Mouse (Mus musculus) CH12.LX (cell line): ENCODE measurements at regions not wholly inside any gene's neighbourhood (a gene's known extent, or its start where the extent isn't known, plus 50 kb on each side); places are given as distances from the start of the nearest gene placed in this dataset.

Experiments used
- DNase-seq: peaks from one replicate; pipeline ENCODE4 v3.0.0-alpha.2; 2013; ENCODE audit errors: extremely low read depth
- H3K27ac ChIP-seq: 2 replicates; pipeline ENCODE4 v1.5.1; 2012; ENCODE audit warnings: low read depth, mild to moderate bottlenecking, control low read depth, moderate library complexity; ENCODE audit not compliant: insufficient read depth
- H3K27me3 ChIP-seq: replicated peaks from 2 replicates; pipeline ENCODE3; 2012; ENCODE audit warnings: inconsistent platforms
- H3K36me3 ChIP-seq, 2 experiments: replicated peaks in 1 of 2; 2 replicates each; pipeline versions ENCODE3 to v1.6.1; 2012; ENCODE audit warnings: inconsistent platforms in 1 of 2, low read length in 1 of 2, mild to moderate bottlenecking in 1 of 2, mixed read lengths in 1 of 2, moderate library complexity in 1 of 2; ENCODE audit not compliant: control insufficient read depth in 1 of 2, insufficient read depth in 1 of 2
- H3K4me1 ChIP-seq, 2 experiments: 2 replicates each; pipeline ENCODE4 v1.6.1; 2012; ENCODE audit warnings: inconsistent platforms in 1 of 2, moderate library complexity in 1 of 2; ENCODE audit not compliant: insufficient read depth in 2 of 2, control insufficient read depth in 1 of 2
- H3K4me2 ChIP-seq: 2 replicates; pipeline ENCODE4 v1.6.1; 2012; ENCODE audit warnings: low read depth, mild to moderate bottlenecking, control low read depth; ENCODE audit not compliant: poor library complexity, insufficient read depth, severe bottlenecking
- H3K4me3 ChIP-seq, 3 experiments: fragments of 150-350 bp in 1 of 3; sonication (generic) in 1 of 3; replicated peaks in 1 of 3; 2 replicates each; pipeline versions ENCODE3 to v1.5.1; 2011 to 2012; ENCODE audit warnings: low read depth in 2 of 3, low read length in 2 of 3, mild to moderate bottlenecking in 2 of 3, moderate library complexity in 2 of 3, control low read depth in 1 of 3, improper control_type of control experiment in 1 of 3, inconsistent platforms in 1 of 3, mixed read lengths in 1 of 3; ENCODE audit not compliant: poor library complexity in 1 of 3
- H3K79me2 ChIP-seq: replicated peaks from 2 replicates; pipeline ENCODE4 v1.6.1; 2012; ENCODE audit warnings: mild to moderate bottlenecking, moderate library complexity; ENCODE audit not compliant: control insufficient read depth, poor library complexity, insufficient read depth, severe bottlenecking; ENCODE audit errors: extremely low read depth
- H3K9ac ChIP-seq: 2 replicates; pipeline ENCODE4 v1.6.1; 2012; ENCODE audit warnings: low read depth, mild to moderate bottlenecking, control low read depth, moderate library complexity; ENCODE audit not compliant: insufficient read depth
- H3K9me3 ChIP-seq: replicated peaks from 2 replicates; pipeline ENCODE3; 2012; ENCODE audit warnings: low read length, inconsistent platforms, mixed read lengths
- CHD1 ChIP-seq: IDR thresholded peaks from 2 replicates; pipeline ENCODE4 v1.6.1; 2012; ENCODE audit warnings: low read depth, low read length, improper control_type of control experiment, inconsistent platforms
- CHD2 ChIP-seq: IDR thresholded peaks from 2 replicates; pipeline ENCODE4 v1.6.1; 2011; ENCODE audit warnings: low read length, improper control_type of control experiment
- CTCF ChIP-seq, 2 experiments: IDR thresholded peaks in 1 of 2; conservative IDR thresholded peaks in 1 of 2; 2 replicates each; pipeline ENCODE4 v1.5.1; 2011 to 2012; ENCODE audit warnings: low read depth in 2 of 2, low read length in 2 of 2, improper control_type of control experiment in 1 of 2, inconsistent platforms in 1 of 2, mild to moderate bottlenecking in 1 of 2, moderate library complexity in 1 of 2
- ELF1 ChIP-seq: IDR thresholded peaks from 2 replicates; pipeline ENCODE4 v1.6.1; 2014; ENCODE audit warnings: low read depth, mild to moderate bottlenecking, inconsistent platforms, low read length, improper control_type of control experiment
- EP300 ChIP-seq: IDR thresholded peaks from 2 replicates; pipeline ENCODE4 v1.6.1; 2011; ENCODE audit warnings: low read length, improper control_type of control experiment
- IRF4 ChIP-seq: IDR thresholded peaks from 2 replicates; pipeline ENCODE4 v1.6.1; 2014; ENCODE audit warnings: low read depth, mild to moderate bottlenecking, inconsistent platforms, low read length, improper control_type of control experiment
- MAFK ChIP-seq: IDR thresholded peaks from 2 replicates; pipeline ENCODE4 v1.6.1; 2011; ENCODE audit warnings: low read length, improper control_type of control experiment; ENCODE audit not compliant: insufficient replicate concordance
- MAX ChIP-seq: IDR thresholded peaks from 2 replicates; pipeline ENCODE4 v1.6.1; 2011; ENCODE audit warnings: low read length, improper control_type of control experiment
- MXI1 ChIP-seq: IDR thresholded peaks from 2 replicates; pipeline ENCODE4 v1.6.1; 2011; ENCODE audit warnings: mild to moderate bottlenecking, low read depth, low read length, improper control_type of control experiment
- PAX5 ChIP-seq: IDR thresholded peaks from 2 replicates; pipeline ENCODE4 v1.6.1; 2012; ENCODE audit warnings: low read length, inconsistent platforms, mixed read lengths
- POLR2A ChIP-seq: IDR thresholded peaks from 2 replicates; pipeline ENCODE4 v1.6.1; 2011; ENCODE audit warnings: low read depth, mild to moderate bottlenecking, improper control_type of control experiment, low read length
- RCOR1 ChIP-seq: conservative IDR thresholded peaks from 2 replicates; pipeline ENCODE4 v1.6.1; 2012; ENCODE audit warnings: low read depth, mild to moderate bottlenecking, inconsistent platforms, low read length, improper control_type of control experiment
- SMC3 ChIP-seq: IDR thresholded peaks from 2 replicates; pipeline ENCODE4 v1.6.1; 2011; ENCODE audit warnings: low read depth, low read length, improper control_type of control experiment
- TBP ChIP-seq: conservative IDR thresholded peaks from 2 replicates; pipeline ENCODE4 v1.6.1; 2011; ENCODE audit warnings: low read depth, low read length, improper control_type of control experiment
- USF2 ChIP-seq: conservative IDR thresholded peaks from 2 replicates; pipeline ENCODE4 v1.6.1; 2011; ENCODE audit warnings: low read depth, low read length, improper control_type of control experiment
- ZKSCAN1 ChIP-seq: IDR thresholded peaks from 2 replicates; pipeline ENCODE4 v1.6.1; 2012; ENCODE audit warnings: low read depth, inconsistent platforms, low read length, improper control_type of control experiment, borderline replicate concordance
- ZNF384 ChIP-seq: IDR thresholded peaks from 2 replicates; pipeline ENCODE4 v1.6.1; 2012; ENCODE audit warnings: low read depth, low read length, improper control_type of control experiment, inconsistent platforms
- dilution Hi-C: fragments of 300-500 bp; cut with MboI; formaldehyde crosslinking; loops from 2 replicates; pipeline ENCODE4 v1.14.3; 2020; ENCODE audit warnings: low sequenced_read_pairs; ENCODE audit not compliant: extremely low pct_unique_long_range_greater_than_20kb, extremely low pct_ligation_motif_present
- in situ Hi-C: fragments of 300-500 bp; cut with MboI; formaldehyde crosslinking; loops from 3 replicates; pipeline ENCODE4 v1.14.3; 2019; ENCODE audit warnings: low sequenced_read_pairs, low pct_ligation_motif_present, low pct_unique_long_range_greater_than_20kb, mixed read lengths

DNA sequence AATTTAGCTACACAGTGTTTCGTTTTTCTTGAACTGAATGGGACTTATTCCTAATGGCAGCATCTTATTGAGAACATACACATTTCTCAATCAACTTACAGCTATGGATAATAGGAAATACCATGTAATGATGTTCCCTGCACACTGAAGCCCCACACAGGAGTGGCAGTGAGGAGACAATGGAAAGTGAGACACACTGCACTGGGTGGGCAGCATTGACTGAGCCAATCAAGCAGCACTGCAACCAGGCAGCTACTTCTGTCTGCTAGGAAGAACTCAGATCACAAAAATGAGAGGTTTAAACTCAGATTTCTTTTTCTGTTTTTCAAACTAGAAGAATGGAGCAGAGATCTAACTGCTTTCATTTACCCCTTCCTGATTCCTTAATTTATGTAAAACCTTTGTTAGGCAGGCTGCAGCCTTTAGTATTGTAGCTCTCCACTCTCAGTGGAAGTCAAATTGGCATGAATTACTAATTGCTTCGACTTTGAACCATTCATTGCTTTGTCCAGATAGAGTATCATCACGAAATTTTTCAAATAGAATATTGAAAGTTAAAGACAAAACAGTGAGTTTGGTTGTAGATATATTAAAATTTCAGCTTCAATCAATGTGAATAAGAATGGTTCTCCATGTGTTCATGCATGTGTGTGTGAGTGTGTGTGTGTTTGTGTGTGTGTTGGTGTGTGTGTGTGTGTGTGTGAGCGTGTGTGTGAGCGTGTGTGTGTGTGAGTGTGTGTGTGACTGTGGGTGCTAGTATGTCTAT lies 590.9 kb downstream of the Ttll7 start:
- Histone ChIP-seq H3K9me3 (no peaks in the 10 kb centered on the region), H3K27ac (no peak overlapping the region), H3K4me1 (no peaks in the 10 kb centered on the region), H3K36me3 (no peaks in the 10 kb centered on the region), H3K4me2 (no peak overlapping the region), H3K79me2 (no peaks in the 10 kb centered on the region), H3K4me3 (no peak overlapping the region), H3K9ac (no peak overlapping the region)
- no peak for DNase-seq
- TF ChIP-seq CHD2 (no peak), POLR2A (no peak), IRF4 (no peak), ZKSCAN1 (no peak), MAFK (no peak), USF2 (no peak), RCOR1 (no peak), ZNF384 (no peak), MXI1 (no peak), SMC3 (no peak), TBP (no peak), EP300 (no peak), ELF1 (no peak), MAX (no peak), PAX5 (no peak), CHD1 (no peak)
- TF ChIP-seq, all 38 proteins: peak for 0
- in situ Hi-C loops (no loop called here), dilution Hi-C loops (no loop called here)
- no peaks in the 10 kb centered on the region for H3K27me3 ChIP-seq

- H3K9me3 ChIP-seq, result no peaks in the 10 kb centered on the region
- H3K79me2 ChIP-seq, result no peaks in the 10 kb centered on the region
- H3K4me3 ChIP-seq, result no peak overlapping the region
- H3K9ac ChIP-seq, result no peak overlapping the region
- no peak for DNase-seq
- H3K4me1 ChIP-seq, result no peaks in the 10 kb centered on the region
- no peaks in the 10 kb centered on the region for H3K27me3 ChIP-seq
- dilution Hi-C loops, result no loop called here
- H3K27ac ChIP-seq, result no peak overlapping the region
- in situ Hi-C loops, result no loop called here
- H3K4me2 ChIP-seq, result no peak overlapping the region
- no peaks in the 10 kb centered on the region for H3K36me3 ChIP-seq
- no peak for TF ChIP-seq CTCF (conservative IDR thresholded peaks at IDR 0.05 in 1 of 2, IDR thresholded peaks at IDR 0.05 in 1 of 2; ENCODE audit: low read depth in 2 of 2, low read length in 2 of 2)
These were observed 591.5 kb downstream of the Ttll7 start for GRCm38 (mm10) chr3:147443691-147443960.
